Mouse (Mus musculus) forebrain, embryonic 16.5 days (tissue): ENCODE measurements around the gene Fndc10. TPM values are rescaled to one million over a fixed set of nuclear protein-coding genes. Genes with fewer than 3 reads are reported as not detected.
"Not testable (repeated sequence)": the region's sequence is repeated elsewhere in the genome, so short reads cannot be mapped to it uniquely, and the experiment has no call there.

Experiments used
- ATAC-seq: fragments of 200-750 bp; cut with Nextera tagmentation; 2 replicates; pipeline ENCODE4 v1.8.0; 2017; ENCODE audit warnings: mild to moderate bottlenecking, moderate library complexity
- H3K27ac ChIP-seq: fragments of 300-500 bp; sonication (generic); 2 replicates; pipeline ENCODE4 v1.5.1; 2014; ENCODE audit warnings: low read length, control low read depth
- H3K27me3 ChIP-seq: fragments of 300-500 bp; sonication (generic); replicated peaks from 2 replicates; pipeline ENCODE4 v1.6.1; 2014; ENCODE audit warnings: low read length; ENCODE audit not compliant: control insufficient read depth, insufficient read depth
- H3K36me3 ChIP-seq: fragments of 300-500 bp; sonication (generic); 2 replicates; pipeline ENCODE4 v1.6.1; 2014; ENCODE audit not compliant: control insufficient read depth, insufficient read depth
- H3K4me1 ChIP-seq: fragments of 300-500 bp; sonication (generic); replicated peaks from 2 replicates; pipeline ENCODE4 v1.6.1; 2014; ENCODE audit warnings: low read length; ENCODE audit not compliant: control insufficient read depth, insufficient read depth
- H3K4me2 ChIP-seq: fragments of 300-500 bp; sonication (generic); 2 replicates; pipeline ENCODE4 v1.6.1; 2014; ENCODE audit warnings: mild to moderate bottlenecking, low read length, control low read depth
- H3K4me3 ChIP-seq: fragments of 300-500 bp; sonication (generic); replicated peaks from 2 replicates; pipeline ENCODE4 v1.5.1; 2014; ENCODE audit warnings: mild to moderate bottlenecking, low read length, control low read depth
- H3K9ac ChIP-seq: fragments of 300-500 bp; sonication (generic); replicated peaks from 2 replicates; pipeline ENCODE4 v1.6.1; 2014; ENCODE audit warnings: low read depth, low read length, control low read depth
- H3K9me3 ChIP-seq: fragments of 300-500 bp; sonication (generic); 2 replicates; pipeline ENCODE4 v1.6.1; 2016; ENCODE audit warnings: low read length; ENCODE audit not compliant: control insufficient read depth
- WGBS: fragments of 180-500 bp; shearing (Covaris S2); extraction: QIAGEN DNeasy Blood & Tissue Kit; methylation state at CpG from one replicate; pipeline ENCODE4 v1.1.7; 2014; 5-methylcytosine and 5-hydroxymethylcytosine counted together
- polyA plus RNA-seq: library from polyadenylated mRNA; unstranded; fragments of >200 nt; fragmentation: Nextera tagmentation; extraction: Ambion mirVana; gene quantifications from 2 replicates; pipeline ENCODE4 v1.2.1, GENCODE M21; 2015

Gene Fndc10
- polyA plus RNA-seq, 1 experiment from 2014 or later: 7.5 TPM

GRCm38 (mm10) chr4:155654456-155655298 is 39.5 kb upstream of the Fndc10 start:
- Histone ChIP-seq H3K4me3 (peak overlapping the region; percentile 31), H3K27ac (no peak overlapping the region), H3K9me3 (no peaks in the 10 kb centered on the region), H3K27me3 (peaks cover 53% of the 10 kb centered on the region), H3K4me2 (peak overlapping the region; percentile 50), H3K9ac (peak overlapping the region; percentile 40; the same call in 1 of the 2 replicates), H3K4me1 (peaks cover 28% of the 10 kb centered on the region), H3K36me3 (peaks cover 17% of the 10 kb centered on the region)
- ATAC-seq: peak; percentile 32
- 2% methylated on average over 52 of the region's 52 CpGs for WGBS

- H3K4me2 ChIP-seq: no peak overlapping the region
- no peak overlapping the region for H3K4me3 ChIP-seq
- no peak overlapping the region for H3K27ac ChIP-seq
- peaks cover 3% of the 10 kb centered on the region; the same call in 1 of the 2 replicates for H3K36me3 ChIP-seq
- 94% methylated on average over 12 of the region's 13 CpGs for WGBS
- no peak for ATAC-seq
- H3K27me3 ChIP-seq: peaks cover 48% of the 10 kb centered on the region
- no peaks in the 10 kb centered on the region for H3K9me3 ChIP-seq
- peaks cover 28% of the 10 kb centered on the region for H3K4me1 ChIP-seq
- no peak overlapping the region for H3K9ac ChIP-seq
Observed at GRCm38 (mm10) chr4:155656214-155656751, 37.9 kb upstream of the Fndc10 start.

- WGBS: 87% methylated on average over 10 of the region's 10 CpGs
- no peaks in the 10 kb centered on the region for H3K36me3 ChIP-seq
- no peaks in the 10 kb centered on the region for H3K9me3 ChIP-seq
Observed at GRCm38 (mm10) chr4:155658961-155659360, 35.2 kb upstream of the Fndc10 start.

GRCm38 (mm10) chr4:155660641-155661040 is 33.5 kb upstream of the Fndc10 start:
- no peaks in the 10 kb centered on the region for H3K9me3 ChIP-seq
- no peak overlapping the region for H3K27ac ChIP-seq
- H3K4me1 ChIP-seq: no peaks in the 10 kb centered on the region
- H3K4me2 ChIP-seq: no peak overlapping the region
- H3K4me3 ChIP-seq: no peak overlapping the region
- H3K27me3 ChIP-seq: peaks cover 6% of the 10 kb centered on the region
- 86% methylated on average over 12 of the region's 12 CpGs for WGBS
- H3K9ac ChIP-seq: no peak overlapping the region
- ATAC-seq: no peak
- 0 out of 2 replicates have a peak, but pooled peaks cover 5% of the 10 kb centered on the region for H3K36me3 ChIP-seq

More at GRCm38 (mm10) chr4:155658961-155659360, 35.2 kb upstream of the Fndc10 start:
- no peak overlapping the region for H3K9ac ChIP-seq
- peaks cover 14% of the 10 kb centered on the region for H3K4me1 ChIP-seq
- H3K4me3 ChIP-seq: no peak overlapping the region
- no peak overlapping the region for H3K4me2 ChIP-seq
- peaks cover 23% of the 10 kb centered on the region for H3K27me3 ChIP-seq
- no peak for ATAC-seq
- no peak overlapping the region for H3K27ac ChIP-seq

- H3K9ac ChIP-seq: no peak overlapping the region
- H3K4me1 ChIP-seq: peaks cover 20% of the 10 kb centered on the region
- H3K36me3 ChIP-seq: 0 out of 2 replicates have a peak, but pooled peaks cover 5% of the 10 kb centered on the region
Observed at GRCm38 (mm10) chr4:155666903-155667302, 27.2 kb upstream of the Fndc10 start.

GRCm38 (mm10) chr4:155668689-155669597 is 25.2 kb upstream of the Fndc10 start, which contains the start of gene Mib2:
Gene Mib2 (minus strand): TSS chr4:155669198.
- ATAC-seq: peak; percentile 99
- Histone ChIP-seq H3K36me3 (0 out of 2 replicates have a peak, but pooled peaks cover 5% of the 10 kb centered on the region), H3K9ac (peak within 1 kb of the TSS; percentile 88), H3K4me2 (peak within 1 kb of the TSS; percentile 94), H3K4me3 (peak within 1 kb of the TSS; percentile 67), H3K27me3 (no peaks in the 10 kb centered on the region), H3K27ac (peak within 1 kb of the TSS; percentile 63), H3K4me1 (peaks cover 20% of the 10 kb centered on the region), H3K9me3 (no peaks in the 10 kb centered on the region)
- WGBS: under 1% methylated on average over 73 of the region's 73 CpGs

More at GRCm38 (mm10) chr4:155666903-155667302, 27.2 kb upstream of the Fndc10 start:
- no peak for ATAC-seq
- Histone ChIP-seq H3K4me2 (no peak overlapping the region), H3K27ac (no peak overlapping the region), H3K27me3 (no peaks in the 10 kb centered on the region), H3K9me3 (no peaks in the 10 kb centered on the region), H3K4me3 (no peak overlapping the region)

GRCm38 (mm10) chr4:155669598-155670075 is 24.5 kb upstream of the Fndc10 start:
- no peak; the same call in 1 of the 2 replicates for ATAC-seq
- Histone ChIP-seq H3K4me2 (peak overlapping the region; percentile 65), H3K4me3 (peak overlapping the region; percentile 67), H3K9me3 (no peaks in the 10 kb centered on the region), H3K27me3 (no peaks in the 10 kb centered on the region), H3K36me3 (0 out of 2 replicates have a peak, but pooled peaks cover 5% of the 10 kb centered on the region), H3K4me1 (peaks cover 20% of the 10 kb centered on the region), H3K9ac (peak overlapping the region; percentile 17), H3K27ac (no peak overlapping the region)
- 1% methylated on average over 8 of the region's 8 CpGs for WGBS

- H3K27ac ChIP-seq, H3K4me3 ChIP-seq, ATAC-seq, H3K9me3 ChIP-seq, H3K36me3 ChIP-seq, H3K27me3 ChIP-seq, H3K4me2 ChIP-seq, H3K9ac ChIP-seq: not testable (repeated sequence)
- H3K4me1 ChIP-seq: peaks cover 20% of the 10 kb centered on the region
- WGBS: 62% methylated on average over 4 of the region's 4 CpGs
Observed at GRCm38 (mm10) chr4:155670236-155670635, 23.9 kb upstream of the Fndc10 start.
